ENCODE assay signal across 7 mouse cellular contexts in the genomic region with DNA sequence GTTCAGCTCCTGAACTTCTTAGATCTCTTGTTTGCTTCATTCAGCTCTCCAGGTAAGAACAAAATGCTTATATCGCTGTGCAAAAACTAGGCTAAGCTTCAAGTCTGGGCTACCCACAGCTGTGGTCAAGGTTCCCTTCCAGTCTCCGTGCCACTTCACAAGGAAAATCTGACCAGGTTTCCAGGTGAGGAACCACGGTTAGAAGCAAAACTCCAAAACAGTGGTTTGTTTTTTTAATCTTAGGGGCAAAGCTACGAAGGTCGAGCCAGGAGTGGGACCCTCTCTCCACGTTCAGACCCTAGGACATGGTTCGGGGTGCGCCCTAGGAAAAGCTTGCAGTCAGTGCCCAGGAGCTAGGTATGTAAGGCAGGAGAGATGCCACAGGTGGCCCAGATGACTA. TPM values are rescaled to one million over a fixed set of nuclear protein-coding genes. Genes with fewer than 3 reads are reported as not detected.
DNase-seq lines count a peak whose midpoint lies in the region; ATAC-seq and TF ChIP-seq lines count a peak whose summit lies in the region.

No protein-coding gene starts in this region.

- H3K9ac ChIP-seq in lung, postnatal 0 days (replicated peaks; ENCODE audit: low read depth), result peak overlapping the region; percentile 88
- H3K9ac ChIP-seq in forebrain, embryonic 11.5 days (ENCODE audit: low read length), result peak overlapping the region; percentile 71
- peak overlapping the region; percentile 90 for H3K9ac ChIP-seq in limb, embryonic 14.5 days (ENCODE audit: low read depth, low read length, severe bottlenecking)
- peak overlapping the region; percentile 83 for H3K9ac ChIP-seq in stomach, embryonic 14.5 days (replicated peaks; ENCODE audit: low read depth, low read length)

- TF ChIP-seq EP300 in lung, postnatal 0 days (IDR thresholded peaks at IDR 0.05), result no peak

- H3K9me3 ChIP-seq in lung, postnatal 0 days (ENCODE audit: low read length), result no peaks in the 10 kb centered on the region
- H3K9me3 ChIP-seq in forebrain, embryonic 11.5 days (ENCODE audit: control insufficient read depth, low read length), result no peaks in the 10 kb centered on the region
- no peaks in the 10 kb centered on the region for H3K9me3 ChIP-seq in limb, embryonic 14.5 days (ENCODE audit: control insufficient read depth, low read length)
- H3K9me3 ChIP-seq in stomach, embryonic 14.5 days (ENCODE audit: control insufficient read depth, low read depth, low read length), result no peaks in the 10 kb centered on the region

- no peak for TF ChIP-seq CTCF in lung, postnatal 0 days (IDR thresholded peaks at IDR 0.05)

- H3K4me3 ChIP-seq in lung, postnatal 0 days (ENCODE audit: low read depth, low read length), result peak overlapping the region; percentile 87
- peak overlapping the region; percentile 63 for H3K4me3 ChIP-seq in forebrain, embryonic 11.5 days (ENCODE audit: low read depth, low read length)
- H3K4me3 ChIP-seq in limb, embryonic 14.5 days (replicated peaks; ENCODE audit: low read length), result peak overlapping the region; percentile 92
- H3K4me3 ChIP-seq in stomach, embryonic 14.5 days (ENCODE audit: low read depth, low read length), result peak overlapping the region; percentile 93

- no peaks in the 10 kb centered on the region for H3K27me3 ChIP-seq in lung, postnatal 0 days (replicated peaks; ENCODE audit: insufficient read depth, low read length)
- H3K27me3 ChIP-seq in forebrain, embryonic 11.5 days (ENCODE audit: control insufficient read depth, insufficient read depth, low read length), result no peaks in the 10 kb centered on the region
- no peaks in the 10 kb centered on the region for H3K27me3 ChIP-seq in limb, embryonic 14.5 days (ENCODE audit: control insufficient read depth, insufficient read depth, low read length)
- H3K27me3 ChIP-seq in stomach, embryonic 14.5 days (ENCODE audit: control insufficient read depth, insufficient read depth, low read length), result no peaks in the 10 kb centered on the region

- peak overlapping the region; percentile 92 for H3K4me2 ChIP-seq in lung, postnatal 0 days (replicated peaks; ENCODE audit: low read depth, low read length)
- peak overlapping the region; percentile 82 for H3K4me2 ChIP-seq in forebrain, embryonic 11.5 days (ENCODE audit: low read depth, low read length, severe bottlenecking)
- H3K4me2 ChIP-seq in limb, embryonic 14.5 days (replicated peaks; ENCODE audit: low read depth, low read length, severe bottlenecking), result peak overlapping the region; percentile 92
- peak overlapping the region; percentile 86 for H3K4me2 ChIP-seq in stomach, embryonic 14.5 days (replicated peaks; ENCODE audit: low read depth, low read length)

- H3K4me1 ChIP-seq in lung, postnatal 0 days (ENCODE audit: insufficient read depth, low read depth, low read length), result peaks cover 23% of the 10 kb centered on the region; the same call in 1 of the 2 replicates
- peaks cover 8% of the 10 kb centered on the region; the same call in 1 of the 2 replicates for H3K4me1 ChIP-seq in forebrain, embryonic 11.5 days (replicated peaks; ENCODE audit: control insufficient read depth, insufficient read depth, low read length)
- H3K4me1 ChIP-seq in limb, embryonic 14.5 days (ENCODE audit: control insufficient read depth, insufficient read depth, low read length), result peaks cover 42% of the 10 kb centered on the region
- peaks cover 30% of the 10 kb centered on the region; the same call in 1 of the 2 replicates for H3K4me1 ChIP-seq in stomach, embryonic 14.5 days (ENCODE audit: control insufficient read depth, insufficient read depth, low read length)

- H3K36me3 ChIP-seq in lung, postnatal 0 days (ENCODE audit: insufficient read depth, low read length), result no peaks in the 10 kb centered on the region
- H3K36me3 ChIP-seq in forebrain, embryonic 11.5 days (ENCODE audit: control insufficient read depth, insufficient read depth, low read length), result no peaks in the 10 kb centered on the region
- no peaks in the 10 kb centered on the region for H3K36me3 ChIP-seq in limb, embryonic 14.5 days (ENCODE audit: control insufficient read depth, insufficient read depth, low read length)
- no peaks in the 10 kb centered on the region for H3K36me3 ChIP-seq in stomach, embryonic 14.5 days (ENCODE audit: control insufficient read depth, insufficient read depth, low read length)

- no peak for ATAC-seq in lung, postnatal 0 days
- no peak for ATAC-seq in forebrain, embryonic 11.5 days (replicated peaks; ENCODE audit: low FRiP score)
- ATAC-seq in limb, embryonic 14.5 days (ENCODE audit: low FRiP score, low read depth), result no peak
- no peak for ATAC-seq in stomach, embryonic 14.5 days (ENCODE audit: insufficient number of reproducible peaks, insufficient read depth, low FRiP score, low read depth)
- ATAC-seq in frontal cortex, adult (ENCODE audit: low TSS enrichment), result no peak

- no peak for DNase-seq in lung, postnatal 0 days (ENCODE audit: low spot score)
- DNase-seq in lung, postnatal 10 days, result no peak
- peak; percentile 54 for DNase-seq in forebrain, embryonic 11.5 days (ENCODE audit: low spot score)
- no peak for DNase-seq in limb, embryonic 14.5 days (ENCODE audit: low spot score)
- DNase-seq in right cerebral cortex, adult 18-20 months, result no peak

- TF ChIP-seq POLR2A in limb, embryonic 14.5 days (IDR thresholded peaks at IDR 0.05; ENCODE audit: borderline replicate concordance, extremely low read depth, insufficient read depth, insufficient read length), result no peak

- 15% methylated on average over 8 of the region's 8 CpGs for WGBS in lung, postnatal 0 days
- 18% methylated on average over 8 of the region's 8 CpGs for WGBS in forebrain, embryonic 11.5 days
- WGBS in limb, embryonic 14.5 days, result 14% methylated on average over 8 of the region's 8 CpGs
- 14% methylated on average over 8 of the region's 8 CpGs for WGBS in stomach, embryonic 14.5 days

- peak overlapping the region; percentile 100 for H3K27ac ChIP-seq in lung, postnatal 0 days (ENCODE audit: low read length)
- no peak overlapping the region for H3K27ac ChIP-seq in forebrain, embryonic 11.5 days (ENCODE audit: low read depth, low read length)
- no peak overlapping the region for H3K27ac ChIP-seq in limb, embryonic 14.5 days (replicated peaks; ENCODE audit: low read depth, low read length)
- H3K27ac ChIP-seq in stomach, embryonic 14.5 days (ENCODE audit: low read length), result no peak overlapping the region

RNA-seq across cellular contexts. Expression of a gene that starts 1.5 kb away (rescaled TPM):
- 19.1 and 23.1 TPM in 2 replicates for polyA plus RNA-seq in lung, postnatal 0 days (2015; fragmentation: Nextera tagmentation; extraction: Ambion mirVana)
- 9.4 and 10.3 TPM in 2 replicates for polyA plus RNA-seq in forebrain, embryonic 11.5 days (2014; fragmentation: Nextera tagmentation; extraction: Ambion mirVana)
- polyA plus RNA-seq in limb, embryonic 14.5 days (2012; rRNA removed), result 10.9 and 11.4 TPM in 2 replicates
- 13.5 and 14.6 TPM in 2 replicates for polyA plus RNA-seq in limb, embryonic 14.5 days (2014; fragmentation: Nextera tagmentation; extraction: Ambion mirVana)
- 12.0 and 13.3 TPM in 2 replicates for polyA plus RNA-seq in stomach, embryonic 14.5 days (2014; fragmentation: Nextera tagmentation; extraction: Ambion mirVana)
